Mouse (Mus musculus) sigmoid colon, adult 10 weeks (tissue): ENCODE results near the gene Acot10. TPM values are rescaled to one million over a fixed set of nuclear protein-coding genes. Genes with fewer than 3 reads are reported as not detected.

Experiments
- polyA plus RNA-seq: library from polyadenylated mRNA; stranded (reverse); fragments of 350-450 nt; fragmentation: Illumina TruSeq; extraction: RNeasy Lipid Tissue Mini Kit (QIAGEN cat#74804); gene quantifications from one replicate; pipeline ENCODE4 v1.2.3, GENCODE M21; 2014; ENCODE audit warnings: low read depth, low replicate concordance

Acot10 gene
- not detected for polyA plus RNA-seq

GRCm38 (mm10) chr15:20666650-20667049 lies at the start of gene Acot10:
Gene Acot10, minus strand, starts transcription at chr15:20666750.

Other genes starting within 250 kb of the Acot10 start
- 0.41 TPM for gene Cdh12, start 217.5 kb downstream of the Acot10 start, polyA plus RNA-seq